Mouse (Mus musculus) kidney, embryonic 14.5 days (tissue): ENCODE measurements around the gene Cx3cl1. TPM values are rescaled to one million over a fixed set of nuclear protein-coding genes. Genes with fewer than 3 reads are reported as not detected.
A peak's percentile ranks its signal among the peaks of the same experiment; 100 is the strongest.

ENCODE experiments used
- ATAC-seq: fragments of 200-750 bp; cut with Nextera tagmentation; 2 replicates; pipeline ENCODE4 v1.8.0; 2017; ENCODE audit warnings: moderate number of reproducible peaks, mild to moderate bottlenecking, moderate TSS enrichment, moderate library complexity; ENCODE audit not compliant: low FRiP score, low TSS enrichment
- H3K27ac ChIP-seq: fragments of 300-500 bp; sonication (generic); 2 replicates; pipeline ENCODE4 v1.5.1; 2014; ENCODE audit warnings: low read depth, mild to moderate bottlenecking, low read length, moderate library complexity, mixed read lengths
- H3K27me3 ChIP-seq: fragments of 300-500 bp; sonication (generic); 2 replicates; pipeline ENCODE4 v1.6.1; 2014; ENCODE audit warnings: mild to moderate bottlenecking, low read length; ENCODE audit not compliant: control insufficient read depth, insufficient read depth
- H3K36me3 ChIP-seq: fragments of 300-500 bp; sonication (generic); 2 replicates; pipeline ENCODE4 v1.6.1; 2014; ENCODE audit warnings: low read length, mixed read lengths; ENCODE audit not compliant: control insufficient read depth, insufficient read depth
- H3K4me1 ChIP-seq: fragments of 300-500 bp; sonication (generic); 2 replicates; pipeline ENCODE4 v1.6.1; 2014; ENCODE audit warnings: low read length, mixed read lengths; ENCODE audit not compliant: control insufficient read depth, insufficient read depth
- H3K4me2 ChIP-seq: fragments of 300-500 bp; sonication (generic); replicated peaks from 2 replicates; pipeline ENCODE4 v1.6.1; 2014; ENCODE audit warnings: low read depth, mild to moderate bottlenecking, low read length
- H3K4me3 ChIP-seq: fragments of 300-500 bp; sonication (generic); 2 replicates; pipeline ENCODE4 v1.5.1; 2014; ENCODE audit warnings: mild to moderate bottlenecking, low read length
- H3K9ac ChIP-seq: fragments of 300-500 bp; sonication (generic); 2 replicates; pipeline ENCODE4 v1.6.1; 2014; ENCODE audit warnings: low read depth, mild to moderate bottlenecking, low read length, moderate library complexity
- H3K9me3 ChIP-seq: fragments of 300-500 bp; sonication (generic); 2 replicates; pipeline ENCODE4 v1.6.1; 2016; ENCODE audit warnings: low read length; ENCODE audit not compliant: control insufficient read depth
- WGBS: fragments of 180-500 bp; shearing (Covaris S2); extraction: QIAGEN DNeasy Blood & Tissue Kit; methylation state at CpG from one replicate; pipeline ENCODE4 v1.1.7; 2014; 5-methylcytosine and 5-hydroxymethylcytosine counted together
- polyA plus RNA-seq: library from polyadenylated mRNA; unstranded; fragments of >200 nt; fragmentation: Nextera tagmentation; extraction: Ambion mirVana; gene quantifications from 2 replicates; pipeline ENCODE4 v1.2.1, GENCODE M21; 2014

Cx3cl1 gene
- polyA plus RNA-seq, 1 experiment from 2014 or later = 7.4 TPM

DNA sequence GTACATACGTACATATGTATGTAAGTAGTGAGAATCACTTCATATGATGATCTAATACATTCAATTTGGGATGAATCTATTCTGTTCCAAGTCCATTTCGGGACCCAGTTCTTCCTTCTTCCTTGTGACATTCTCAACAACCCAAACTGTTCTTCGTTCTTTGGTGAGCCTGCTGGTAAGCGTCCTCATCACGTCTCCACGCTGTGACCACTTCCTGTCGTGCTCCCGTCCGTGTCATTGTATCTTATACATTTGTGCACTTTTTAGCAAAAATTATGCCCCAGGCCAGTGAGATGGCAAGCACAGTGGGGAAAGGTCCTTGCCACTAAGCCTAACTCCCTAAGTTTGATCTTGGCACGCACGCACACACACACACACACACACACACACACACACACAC, 46.1 kb downstream of the Cx3cl1 start:
- Histone ChIP-seq H3K27me3 (no peaks in the 10 kb centered on the region), H3K27ac (no peak overlapping the region), H3K4me1 (peaks cover 6% of the 10 kb centered on the region; the same call in 1 of the 2 replicates), H3K4me2 (no peak overlapping the region), H3K36me3 (peaks cover 14% of the 10 kb centered on the region), H3K9ac (no peak overlapping the region), H3K9me3 (no peaks in the 10 kb centered on the region), H3K4me3 (no peak overlapping the region)
- ATAC-seq = no peak
- 87% methylated on average over 11 of the region's 11 CpGs for WGBS

DNA sequence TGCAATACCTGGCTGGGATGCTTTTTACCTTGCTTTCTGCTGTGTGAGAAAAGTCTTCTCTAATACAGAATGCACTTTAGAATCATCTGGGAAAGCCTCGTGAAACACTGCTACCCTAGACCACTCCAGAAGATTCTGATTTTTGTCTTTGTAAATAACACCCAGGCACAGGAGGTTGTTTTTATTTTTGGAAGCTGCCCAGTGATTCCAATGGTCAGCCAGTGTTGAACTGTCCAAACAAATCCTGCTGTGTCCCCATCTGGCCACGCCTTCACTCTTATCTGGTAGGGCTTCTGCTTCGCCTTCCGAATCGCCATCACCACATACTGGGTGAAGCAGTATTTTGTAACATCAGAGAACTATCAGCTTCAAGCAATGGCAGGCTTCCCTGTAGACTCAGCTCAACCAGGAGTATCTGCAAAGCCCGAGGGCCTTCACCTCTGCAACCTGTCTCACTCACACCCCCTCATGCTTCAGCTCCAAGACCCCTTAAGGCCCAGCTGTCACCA, 47.9 kb downstream of the Cx3cl1 start:
- Histone ChIP-seq H3K9ac (no peak overlapping the region), H3K27me3 (no peaks in the 10 kb centered on the region), H3K36me3 (peaks cover 30% of the 10 kb centered on the region), H3K4me3 (no peak overlapping the region), H3K4me1 (peaks cover 11% of the 10 kb centered on the region; the same call in 1 of the 2 replicates), H3K27ac (no peak overlapping the region), H3K4me2 (no peak overlapping the region), H3K9me3 (no peaks in the 10 kb centered on the region)
- no peak for ATAC-seq
- WGBS = 89% methylated on average over 6 of the region's 6 CpGs

DNA sequence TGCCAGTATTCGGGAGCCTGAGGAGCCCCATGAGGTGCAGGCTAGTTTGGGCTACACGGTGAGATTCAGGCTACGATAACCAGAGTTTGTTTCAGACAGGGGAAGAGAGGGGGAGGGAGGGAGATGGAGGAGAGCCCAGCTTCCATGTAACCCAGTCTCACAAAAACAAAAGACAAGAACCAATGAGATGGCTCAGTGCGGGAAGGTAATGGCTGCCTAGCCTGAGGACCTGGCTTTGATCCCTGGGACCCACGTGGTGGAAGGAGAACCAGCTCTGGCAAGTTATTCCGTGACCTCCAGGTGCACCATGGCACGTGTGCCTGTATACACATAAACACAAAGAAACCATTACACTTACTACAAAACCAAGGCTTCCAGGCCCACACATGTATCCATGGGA, 48.7 kb downstream of the Cx3cl1 start:
- 85% methylated on average over 7 of the region's 7 CpGs for WGBS
- ATAC-seq = no peak

DNA sequence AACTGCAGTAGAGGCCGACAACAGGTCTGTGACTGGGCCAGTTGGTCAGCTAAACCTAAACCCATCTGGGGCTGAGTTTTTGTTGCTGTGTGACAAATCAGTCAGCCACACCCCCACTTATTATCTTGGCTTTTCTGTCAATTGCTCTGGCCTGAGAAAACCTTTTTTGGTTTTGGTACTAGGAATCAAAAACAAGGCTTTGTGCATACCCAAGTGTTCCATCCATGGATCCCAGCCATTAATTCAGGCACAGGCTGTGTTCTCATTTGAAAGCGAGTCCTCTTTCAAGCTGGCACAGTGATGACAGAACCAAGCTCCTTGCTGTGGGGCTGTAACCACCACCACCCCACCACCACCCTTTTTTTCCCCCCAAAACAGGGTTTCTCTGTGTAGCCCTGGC, 49.6 kb downstream of the Cx3cl1 start:
- H3K9ac ChIP-seq = no peak overlapping the region
- WGBS = 93% methylated on average over 2 of the region's 2 CpGs
- no peak for ATAC-seq
- H3K4me2 ChIP-seq = no peak overlapping the region
- no peaks in the 10 kb centered on the region for H3K9me3 ChIP-seq
- no peak overlapping the region for H3K4me3 ChIP-seq
- H3K4me1 ChIP-seq = peaks cover 11% of the 10 kb centered on the region; the same call in 1 of the 2 replicates
- H3K27me3 ChIP-seq = no peaks in the 10 kb centered on the region
- peaks cover 45% of the 10 kb centered on the region for H3K36me3 ChIP-seq
- no peak overlapping the region for H3K27ac ChIP-seq

More for the DNA sequence above, 48.7 kb downstream of the Cx3cl1 start:
- H3K27me3 ChIP-seq = no peaks in the 10 kb centered on the region
- H3K4me2 ChIP-seq = no peak overlapping the region
- H3K36me3 ChIP-seq = peaks cover 38% of the 10 kb centered on the region
- H3K9ac ChIP-seq = no peak overlapping the region
- H3K27ac ChIP-seq = no peak overlapping the region
- no peak overlapping the region for H3K4me3 ChIP-seq
- peaks cover 11% of the 10 kb centered on the region; the same call in 1 of the 2 replicates for H3K4me1 ChIP-seq
- H3K9me3 ChIP-seq = no peaks in the 10 kb centered on the region

DNA sequence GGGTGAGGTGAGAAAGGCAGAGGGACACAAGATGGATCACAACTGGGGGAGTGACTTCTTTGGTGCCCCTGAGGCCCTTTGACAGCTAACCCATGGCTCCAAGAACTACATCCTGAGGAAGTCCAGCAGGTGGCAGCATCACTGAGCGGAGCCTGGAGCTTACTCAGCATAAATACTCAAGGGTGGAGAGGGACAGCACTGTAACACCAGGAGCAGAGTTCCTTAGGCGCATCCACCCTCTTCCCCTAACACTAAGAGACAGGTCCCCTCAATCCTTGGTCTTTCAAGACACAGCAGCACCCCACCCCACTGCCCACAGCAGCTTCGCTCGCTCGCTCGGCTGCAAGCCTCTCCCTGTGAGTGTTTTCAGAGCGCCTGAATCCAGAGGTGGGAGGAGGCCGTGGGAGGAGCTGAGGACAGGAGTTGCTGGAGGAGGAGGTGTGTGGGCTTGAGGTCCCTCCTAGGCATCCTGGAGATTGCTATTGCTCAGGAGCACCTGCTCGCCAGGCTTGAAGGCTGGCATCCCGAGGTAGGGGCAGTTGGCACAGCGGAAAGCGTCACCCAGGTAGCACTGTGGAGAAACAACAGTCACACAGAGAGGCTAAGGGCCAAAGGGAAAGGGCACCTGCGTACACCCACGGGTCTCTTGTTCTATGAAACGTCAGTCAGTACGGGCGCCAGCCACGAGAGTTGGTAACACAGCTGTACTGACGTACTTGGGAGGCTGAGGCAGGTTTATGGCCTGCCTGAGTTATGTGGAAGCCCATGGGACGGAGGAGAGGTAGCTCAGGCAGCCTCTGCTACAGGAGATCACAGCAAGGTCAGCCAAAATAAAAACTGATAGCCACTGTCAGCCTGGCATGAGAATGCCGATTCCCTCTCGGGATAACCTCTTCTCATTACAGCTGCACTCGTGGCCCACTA, 51.1 kb downstream of the Cx3cl1 start:
- Histone ChIP-seq H3K27me3 (no peaks in the 10 kb centered on the region), H3K9ac (no peak overlapping the region; the same call in 1 of the 2 replicates), H3K27ac (no peak overlapping the region), H3K9me3 (no peaks in the 10 kb centered on the region), H3K4me1 (peaks cover 11% of the 10 kb centered on the region; the same call in 1 of the 2 replicates), H3K4me2 (peak overlapping the region; percentile 8; the same call in 1 of the 2 replicates), H3K36me3 (peaks cover 57% of the 10 kb centered on the region), H3K4me3 (no peak overlapping the region)
- 34% methylated on average over 23 of the region's 23 CpGs for WGBS
- ATAC-seq = peak; percentile 78

DNA sequence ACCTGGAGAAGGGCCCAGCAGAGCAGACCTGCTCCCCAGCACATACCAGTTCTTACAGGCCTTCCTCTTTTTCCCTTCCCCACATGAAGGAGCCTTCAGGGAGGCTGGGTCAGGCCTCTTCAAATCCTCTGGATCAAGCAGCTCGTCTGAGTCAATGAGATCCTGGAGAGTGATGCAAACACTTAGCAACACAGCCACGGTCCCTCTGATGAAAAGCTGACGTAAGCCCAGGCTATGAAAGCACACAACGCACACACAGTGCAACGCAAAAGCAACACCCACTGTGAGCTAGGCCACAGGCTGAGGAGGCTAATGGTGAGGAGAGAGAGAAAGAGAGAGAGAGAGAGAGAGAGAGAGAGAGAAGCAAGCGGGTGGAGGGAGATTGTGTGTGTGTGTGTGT, 53.4 kb downstream of the Cx3cl1 start:
- Histone ChIP-seq H3K9me3 (no peaks in the 10 kb centered on the region), H3K4me2 (no peak overlapping the region), H3K4me1 (peaks cover 11% of the 10 kb centered on the region; the same call in 1 of the 2 replicates), H3K4me3 (no peak overlapping the region), H3K9ac (no peak overlapping the region), H3K27ac (no peak overlapping the region), H3K36me3 (peaks cover 66% of the 10 kb centered on the region), H3K27me3 (no peaks in the 10 kb centered on the region)
- 94% methylated on average over 6 of the region's 6 CpGs for WGBS
- no peak for ATAC-seq

DNA sequence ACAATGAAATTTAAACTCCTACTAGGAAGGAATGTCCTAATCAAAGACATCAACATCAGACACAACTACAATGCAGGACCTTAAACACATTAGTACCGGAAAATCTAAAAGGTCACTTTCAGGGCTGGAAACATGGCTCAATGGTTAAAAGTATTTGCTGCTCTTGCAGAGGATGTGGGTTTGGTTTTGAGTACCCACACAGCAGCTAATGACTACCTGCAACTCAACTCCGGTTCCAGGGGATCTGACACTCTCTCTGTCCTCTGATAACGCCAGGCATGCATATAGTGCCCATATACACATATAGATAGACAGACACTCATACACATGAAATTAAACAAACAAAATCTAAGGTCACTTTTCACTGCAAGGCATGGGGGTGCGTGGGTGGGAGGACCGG, 54.4 kb downstream of the Cx3cl1 start:
- Histone ChIP-seq H3K9ac (no peak overlapping the region), H3K4me1 (peaks cover 11% of the 10 kb centered on the region; the same call in 1 of the 2 replicates), H3K9me3 (no peaks in the 10 kb centered on the region), H3K4me2 (no peak overlapping the region), H3K4me3 (no peak overlapping the region), H3K36me3 (peaks cover 69% of the 10 kb centered on the region), H3K27ac (no peak overlapping the region), H3K27me3 (no peaks in the 10 kb centered on the region)
- ATAC-seq = no peak
- WGBS = 93% methylated on average over 5 of the region's 5 CpGs

DNA sequence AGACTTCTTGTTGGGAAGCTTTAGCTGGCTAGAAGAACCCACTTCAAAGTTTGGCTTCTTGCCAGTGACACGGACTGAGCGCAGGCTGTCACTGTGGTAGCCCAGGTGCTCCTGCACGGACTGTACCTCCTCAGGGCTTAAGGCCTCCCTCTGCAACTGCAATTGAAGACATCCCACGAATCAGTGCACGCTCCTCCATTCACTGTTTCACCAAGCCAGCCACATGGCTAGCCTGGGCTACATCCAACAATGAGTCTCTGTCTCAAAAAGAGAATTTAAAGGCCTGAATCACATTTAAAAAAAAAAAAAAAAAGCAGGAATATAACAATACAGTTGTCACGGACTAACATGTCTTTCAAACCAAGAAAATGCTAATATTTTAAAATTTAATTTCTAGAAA, 56.5 kb downstream of the Cx3cl1 start:
- Histone ChIP-seq H3K4me1 (0 out of 2 replicates have a peak, but pooled peaks cover 2% of the 10 kb centered on the region), H3K9me3 (no peaks in the 10 kb centered on the region), H3K9ac (no peak overlapping the region), H3K36me3 (peaks cover 68% of the 10 kb centered on the region), H3K27me3 (no peaks in the 10 kb centered on the region), H3K4me3 (no peak overlapping the region), H3K4me2 (no peak overlapping the region), H3K27ac (no peak overlapping the region)
- 92% methylated on average over 6 of the region's 6 CpGs for WGBS
- ATAC-seq = no peak
